In the genomic region with DNA sequence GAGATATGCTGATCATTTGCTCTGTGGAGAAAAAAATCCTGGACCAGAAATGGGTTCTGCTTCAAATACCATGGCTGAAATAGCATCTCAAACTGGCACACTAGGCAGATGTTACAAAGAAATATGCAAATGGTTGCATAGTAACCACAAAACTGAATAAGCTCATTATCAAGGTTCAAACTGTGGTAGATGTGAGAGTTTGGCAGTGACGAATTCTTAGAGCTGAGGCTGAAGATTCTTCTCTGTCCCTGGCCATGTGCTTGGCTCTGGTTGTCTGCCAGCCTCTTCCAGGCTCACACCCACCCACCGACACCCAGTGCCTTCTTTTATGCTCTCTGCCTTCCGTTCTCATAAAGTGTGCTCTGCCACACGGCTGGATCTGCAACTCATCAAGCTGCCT, we compare ENCODE assay signal across 8 mouse cellular contexts. TPM values are rescaled to one million over a fixed set of nuclear protein-coding genes. Genes with fewer than 3 reads are reported as not detected.
A peak's percentile ranks its signal among the peaks of the same experiment; 100 is the strongest.
DNase-seq lines count a peak whose midpoint lies in the region; ATAC-seq lines count a peak whose summit lies in the region.

No protein-coding gene starts in this region.

- H3K36me3 ChIP-seq in neural tube, embryonic 14.5 days (ENCODE audit: control insufficient read depth, insufficient read depth, low read length) = no peaks in the 10 kb centered on the region
- no peaks in the 10 kb centered on the region for H3K36me3 ChIP-seq in heart, embryonic 11.5 days (ENCODE audit: control insufficient read depth, insufficient read depth, low read length)

- no peaks in the 10 kb centered on the region for H3K4me1 ChIP-seq in neural tube, embryonic 14.5 days (ENCODE audit: control insufficient read depth, insufficient read depth, low read length)
- no peaks in the 10 kb centered on the region for H3K4me1 ChIP-seq in heart, embryonic 11.5 days (ENCODE audit: control insufficient read depth, insufficient read depth, low read length)

- H3K27me3 ChIP-seq in neural tube, embryonic 14.5 days (ENCODE audit: control insufficient read depth, insufficient read depth, low read length) = no peaks in the 10 kb centered on the region
- no peaks in the 10 kb centered on the region for H3K27me3 ChIP-seq in heart, embryonic 11.5 days (ENCODE audit: control insufficient read depth, insufficient read depth, low read length)

- ATAC-seq in neural tube, embryonic 14.5 days (ENCODE audit: low read depth) = peak; percentile 31; the same call in 1 of the 2 replicates
- peak; percentile 57 for ATAC-seq in inflammation-experienced regulatory T-cells, adult 6 months
- ATAC-seq in heart, embryonic 11.5 days (replicated peaks; ENCODE audit: insufficient number of reproducible peaks, low FRiP score, low TSS enrichment) = no peak

- intact Hi-C loops in left cerebral cortex, postnatal 4 days (cut with DNase I) = loop anchor here (10.0 kb wide), 1 partner anchor 136 kb away; no protein-coding TSS in a partner anchor
- intact Hi-C loops in gastrocnemius, postnatal 36 days (cut with DNase I) = no loop called here

- no peak overlapping the region for H3K4me3 ChIP-seq in neural tube, embryonic 14.5 days (ENCODE audit: low read depth, low read length)
- H3K4me3 ChIP-seq in heart, embryonic 11.5 days (ENCODE audit: low read depth, low read length) = no peak overlapping the region

- no peak overlapping the region for H3K9ac ChIP-seq in neural tube, embryonic 14.5 days (replicated peaks; ENCODE audit: low read depth, low read length)
- H3K9ac ChIP-seq in heart, embryonic 11.5 days (ENCODE audit: low read depth, low read length) = no peak overlapping the region

- no peak overlapping the region for H3K27ac ChIP-seq in neural tube, embryonic 14.5 days (ENCODE audit: low read depth, low read length)
- no peak overlapping the region for H3K27ac ChIP-seq in heart, embryonic 11.5 days (ENCODE audit: low read depth, low read length)

- no peak for DNase-seq in neural tube, embryonic 10.5 days (ENCODE audit: extremely low spot score, low spot score)
- peak; percentile 43 for DNase-seq in left cerebral cortex, postnatal 4 days
- DNase-seq in telencephalon, adult 2 months (ENCODE audit: low read depth, low spot score) = peak; percentile 90
- no peak for DNase-seq in gastrocnemius, postnatal 36 days
- no peak for DNase-seq in adrenal gland, postnatal 36 days

- H3K4me2 ChIP-seq in neural tube, embryonic 14.5 days (ENCODE audit: low read depth, low read length) = no peak overlapping the region
- no peak overlapping the region for H3K4me2 ChIP-seq in heart, embryonic 11.5 days

- WGBS in neural tube, embryonic 14.5 days = 32% methylated on average over 4 of the region's 4 CpGs
- WGBS in heart, embryonic 11.5 days (ENCODE audit: insufficient replicate concordance) = 53% methylated on average over 4 of the region's 4 CpGs

- no peaks in the 10 kb centered on the region for H3K9me3 ChIP-seq in neural tube, embryonic 14.5 days (ENCODE audit: control insufficient read depth, low read length)
- H3K9me3 ChIP-seq in heart, embryonic 11.5 days (replicated peaks; ENCODE audit: control insufficient read depth, low read length) = no peaks in the 10 kb centered on the region

RNA-seq across cellular contexts. Expression of gene Ptprc, which starts 26.7 kb away (rescaled TPM):
- 0.51 and 1.5 TPM in 2 replicates for polyA plus RNA-seq in neural tube, embryonic 14.5 days (2014; fragmentation: Nextera tagmentation; extraction: Ambion mirVana)
- polyA plus RNA-seq in inflammation-experienced regulatory T-cells, adult 6 months (2017; shearing (Covaris generic)) = 1,000 to 10,000 TPM; 1,312 to 1,433 (median 1,346) TPM
- total RNA-seq in left cerebral cortex, postnatal 4 days (2021) = 1 to 10 TPM; 1.9 to 2.4 TPM
- total RNA-seq in gastrocnemius, postnatal 36 days (2021) = 1 to 10 TPM; 1.4 to 4.4 TPM
- 1 to 10 TPM; 4.2 to 8.5 TPM for total RNA-seq in adrenal gland, postnatal 36 days (2021)
- polyA plus RNA-seq in heart, embryonic 11.5 days (2014; fragmentation: Nextera tagmentation; extraction: Ambion mirVana) = 1.1 and 1.2 TPM in 2 replicates

Comparison
In these comparisons a context has a peak if more than half of its experiments do, and no peak if none do; other contexts are left out.
1. DNase-seq: peak in left cerebral cortex, postnatal 4 days (single experiment) and telencephalon, adult 2 months (single experiment); none in neural tube, embryonic 10.5 days (single experiment), gastrocnemius, postnatal 36 days (0 of 2) and adrenal gland, postnatal 36 days (0 of 2).